Mouse (Mus musculus) spleen, adult 18-20 months (tissue): ENCODE results near the gene Pcsk1n.
"Not testable (repeated sequence)": the region's sequence is repeated elsewhere in the genome, so short reads cannot be mapped to it uniquely, and the experiment has no call there.

ENCODE experiments used
- DNase-seq, 2 experiments: peaks; one replicate each; pipeline ENCODE4 v3.0.0; 2022; ENCODE audit warnings: mixed read lengths in 2 of 2

Pcsk1n gene

DNA sequence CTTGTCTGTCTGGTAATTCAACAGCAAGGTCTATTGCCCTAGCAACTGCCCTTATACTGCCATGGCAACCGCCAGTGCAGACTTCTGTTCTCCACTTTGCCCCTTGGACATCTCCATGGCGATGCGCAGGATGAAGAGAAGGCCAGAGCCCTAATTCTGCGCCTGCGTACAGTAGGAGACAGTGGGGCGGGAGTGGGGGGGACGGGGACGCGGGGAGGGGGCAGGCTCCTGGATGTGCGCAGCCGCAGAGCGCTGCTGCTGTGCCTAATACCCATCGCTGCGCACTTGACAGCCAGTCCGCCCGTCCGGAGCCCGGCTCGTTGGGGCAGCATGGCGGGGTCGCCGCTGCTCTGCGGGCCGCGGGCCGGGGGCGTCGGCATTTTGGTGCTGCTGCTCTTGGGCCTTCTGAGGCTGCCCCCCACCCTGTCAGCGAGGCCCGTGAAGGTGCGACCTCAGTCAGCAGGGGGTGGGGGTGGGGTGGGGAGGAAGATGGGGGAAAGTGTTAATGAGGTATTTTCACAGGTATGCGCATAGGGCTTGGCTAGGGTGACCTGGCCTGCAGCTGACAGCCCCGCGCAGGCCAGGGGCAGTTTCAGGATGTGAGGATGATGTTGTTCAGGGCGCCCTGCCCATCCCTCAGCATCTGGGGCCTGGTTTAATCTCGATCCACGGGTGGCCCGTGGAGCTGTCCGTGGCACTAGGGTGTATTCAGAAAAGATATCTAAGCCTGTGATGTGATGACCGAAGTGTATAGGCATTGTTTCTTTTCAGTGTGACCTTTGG, at the start of gene Pcsk1n:
Gene Pcsk1n (plus strand): TSS at position 222 of the 783 bp plus-strand sequence.
- no peak for DNase-seq

DNA sequence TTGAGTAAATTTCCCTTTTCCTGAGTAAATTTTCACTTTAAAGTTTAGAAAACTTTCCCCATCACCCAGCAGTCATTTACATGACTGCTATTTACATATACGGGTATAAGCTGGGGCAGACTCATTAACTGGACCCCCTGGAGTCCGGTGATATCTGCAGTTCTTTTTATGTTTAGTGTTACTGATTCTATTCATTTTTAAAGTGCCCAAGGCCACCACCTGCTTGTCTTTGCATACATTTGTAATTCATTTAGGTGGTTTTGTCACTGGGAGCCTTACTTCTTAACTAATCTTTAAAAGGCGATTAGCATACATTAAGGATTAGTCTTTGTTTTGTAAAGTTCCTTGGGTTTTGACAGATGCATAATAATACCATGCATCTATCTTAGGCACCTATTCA, 49.8 kb upstream of the Pcsk1n start:
- DNase-seq: no peak

DNA sequence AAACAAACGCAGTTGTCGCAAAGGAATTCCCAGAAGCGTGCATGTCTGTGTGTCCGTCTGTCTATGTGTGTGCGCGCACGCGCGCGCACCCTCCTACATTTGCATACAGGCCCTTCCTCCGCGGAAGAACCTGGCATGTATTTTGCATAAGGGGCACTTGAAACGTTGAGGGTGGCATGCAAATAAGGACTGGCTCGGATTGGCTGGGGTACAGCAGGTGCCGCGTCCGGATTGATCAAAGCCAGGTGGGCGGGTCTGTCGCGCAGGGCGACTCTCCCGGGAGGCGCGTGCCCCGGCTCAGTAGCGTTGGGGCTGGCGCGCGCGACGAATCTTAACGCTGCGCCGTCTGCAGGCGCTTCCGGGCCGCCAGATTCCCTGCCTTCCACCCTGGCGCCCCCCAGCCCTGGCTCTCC, 41.6 kb upstream of the Pcsk1n start, which contains the start of gene Pim2:
Gene Pim2 (plus strand): TSS at position 256 of the 413 bp plus-strand sequence.
- peak; percentile 76 to 81 for DNase-seq

DNA sequence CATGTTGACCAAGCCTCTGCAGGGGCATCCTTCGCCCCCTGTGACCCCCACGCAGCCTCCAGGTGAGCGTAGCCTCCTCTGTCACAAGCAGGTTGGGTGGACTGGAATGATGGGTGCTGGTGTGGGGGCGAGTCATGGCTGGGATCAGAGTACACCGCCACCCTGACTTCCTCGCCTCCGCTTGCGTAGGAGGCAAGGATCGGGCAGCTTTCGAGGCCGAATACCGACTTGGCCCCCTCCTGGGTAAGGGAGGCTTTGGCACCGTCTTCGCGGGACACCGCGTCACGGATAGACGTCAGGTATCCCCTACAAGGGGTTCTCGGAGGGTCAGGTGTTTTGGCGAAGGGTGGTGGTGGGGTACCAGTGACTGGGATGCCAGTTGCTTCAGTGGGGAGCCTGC, 41.1 kb upstream of the Pcsk1n start:
- DNase-seq: peak in 1 of 2 experiments; percentile 25

DNA sequence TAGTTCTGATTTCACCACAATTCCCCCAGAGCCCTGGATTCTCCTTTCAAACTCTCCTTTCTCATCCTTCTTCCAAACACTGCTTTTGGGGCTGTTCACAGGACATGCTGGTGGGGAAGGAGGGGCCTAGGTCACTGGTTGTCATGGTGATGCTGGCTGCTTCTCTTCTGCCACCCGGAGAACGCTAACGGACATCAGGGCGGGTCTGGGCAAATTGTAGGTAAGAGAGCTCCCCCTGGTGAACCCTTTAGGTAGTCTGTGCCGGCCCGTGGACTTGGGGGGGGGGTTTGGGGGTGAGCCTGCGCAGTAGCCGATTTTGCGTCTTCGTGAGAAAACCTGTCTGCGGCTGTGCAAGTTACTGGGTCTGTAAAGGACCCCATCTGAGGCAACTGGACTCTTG, 39.8 kb upstream of the Pcsk1n start:
- DNase-seq: peak; percentile 51 to 60

DNA sequence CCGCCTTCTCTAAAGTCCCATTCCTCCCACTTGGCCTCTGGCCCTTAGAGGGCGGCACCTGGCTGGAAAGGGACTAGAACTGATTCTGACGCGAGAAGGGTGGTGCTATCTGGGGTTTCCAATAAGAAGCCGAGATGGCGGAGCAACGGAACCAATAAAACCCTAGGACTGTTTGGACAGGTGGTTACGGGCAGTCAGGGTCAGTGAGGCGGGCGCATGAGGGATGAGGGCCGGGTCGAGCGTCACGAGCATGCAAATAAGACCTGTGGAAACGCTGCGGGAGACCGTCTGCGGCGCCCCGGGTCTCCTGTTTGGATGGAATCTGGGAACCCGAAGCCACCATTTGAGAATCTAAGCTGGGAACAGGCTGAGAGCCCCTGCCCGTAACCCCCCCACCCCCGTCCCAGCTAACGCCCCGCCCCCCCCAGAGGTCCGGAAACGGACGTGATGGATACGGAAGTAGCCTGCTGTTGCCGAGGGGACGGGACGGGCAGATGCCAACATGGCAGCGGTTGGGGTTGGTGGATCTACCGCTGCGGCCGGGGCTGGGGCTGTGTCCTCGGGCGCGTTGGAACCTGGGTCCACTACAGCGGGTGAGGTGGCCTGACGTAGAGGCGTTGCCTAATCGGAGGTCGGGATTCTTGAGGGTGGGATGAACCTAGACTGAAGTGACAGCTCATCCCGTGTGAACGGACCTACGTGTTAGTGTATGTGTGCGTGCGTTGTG, 35.6 kb upstream of the Pcsk1n start, which contains the start of gene Slc35a2:
Gene Slc35a2 (plus strand): TSS at position 188 of the 727 bp plus-strand sequence.
- peak; percentile 57 to 68 for DNase-seq

DNA sequence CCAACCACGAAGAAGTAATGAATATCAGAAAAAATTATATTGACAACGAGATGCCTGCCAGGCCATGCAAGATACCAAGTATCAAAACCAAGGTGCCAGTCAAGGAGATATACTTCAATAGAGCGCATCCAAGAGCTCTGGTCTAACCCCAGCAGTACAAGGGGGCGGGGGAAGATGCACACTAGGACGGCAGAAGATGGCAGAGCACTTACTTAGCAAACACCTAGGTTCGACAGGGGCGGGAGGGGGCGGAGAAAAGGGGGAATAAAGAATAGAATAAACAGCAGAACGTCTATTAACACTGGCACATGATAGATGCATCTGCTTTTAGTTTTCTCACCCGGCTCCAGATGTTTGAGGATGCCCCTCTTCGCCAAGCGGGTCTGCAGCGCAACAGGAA, 21.4 kb upstream of the Pcsk1n start:
- DNase-seq: peak; percentile 17 to 20

DNA sequence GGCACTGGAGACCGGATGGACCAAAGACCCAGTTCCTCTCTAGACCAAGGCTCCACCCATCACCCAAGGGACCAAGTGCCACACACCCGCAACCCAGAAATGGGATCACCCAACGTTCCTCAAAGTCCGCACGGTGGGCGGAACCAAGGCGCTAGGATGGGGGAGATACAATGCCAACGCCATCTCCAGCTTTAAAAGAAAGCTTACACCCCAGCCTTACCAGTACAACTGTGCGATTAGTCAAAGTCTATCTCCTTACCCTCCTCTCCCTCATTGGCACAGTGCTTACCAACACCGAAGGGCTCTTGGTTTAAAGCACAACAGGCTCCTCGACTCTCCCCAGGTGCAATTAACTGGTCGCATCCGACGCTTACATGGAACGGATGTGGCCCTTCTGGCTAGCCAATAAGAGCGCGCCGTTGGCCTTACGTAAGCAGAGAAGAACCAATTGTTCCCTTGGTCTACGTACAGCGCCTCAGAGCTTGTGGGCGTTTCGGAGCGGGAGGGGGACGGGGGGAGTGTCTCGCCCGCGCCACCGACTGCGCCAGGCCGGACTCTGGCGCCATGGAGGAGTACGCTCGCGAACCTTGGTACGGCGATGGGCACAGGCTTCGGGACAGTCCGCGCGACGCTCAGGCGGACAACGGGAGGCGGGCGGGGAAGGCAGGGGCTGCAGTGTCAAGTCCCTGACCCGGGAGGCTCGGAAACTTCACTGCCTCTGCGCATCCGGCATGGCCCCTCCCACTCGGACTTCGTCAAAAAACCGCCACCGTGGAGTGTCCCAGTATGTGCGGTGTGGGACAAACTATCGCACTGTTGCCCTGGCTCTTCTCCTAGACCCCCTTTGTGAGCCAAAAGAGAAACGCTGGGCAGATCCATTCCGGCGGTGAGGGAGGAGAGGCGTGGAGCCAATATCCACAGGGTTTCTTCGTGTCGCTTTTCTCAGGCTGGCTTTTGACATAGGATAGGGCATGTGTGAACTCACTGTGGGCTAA, 20.4 kb upstream of the Pcsk1n start, which contains the start of the genes Pqbp1 and Timm17b:
Gene Pqbp1 (minus strand): TSS at position 390 of the 995 bp plus-strand sequence.
Gene Timm17b (plus strand): TSS at position 478 of the 995 bp plus-strand sequence.
- peak; percentile 74 to 78 for DNase-seq

DNA sequence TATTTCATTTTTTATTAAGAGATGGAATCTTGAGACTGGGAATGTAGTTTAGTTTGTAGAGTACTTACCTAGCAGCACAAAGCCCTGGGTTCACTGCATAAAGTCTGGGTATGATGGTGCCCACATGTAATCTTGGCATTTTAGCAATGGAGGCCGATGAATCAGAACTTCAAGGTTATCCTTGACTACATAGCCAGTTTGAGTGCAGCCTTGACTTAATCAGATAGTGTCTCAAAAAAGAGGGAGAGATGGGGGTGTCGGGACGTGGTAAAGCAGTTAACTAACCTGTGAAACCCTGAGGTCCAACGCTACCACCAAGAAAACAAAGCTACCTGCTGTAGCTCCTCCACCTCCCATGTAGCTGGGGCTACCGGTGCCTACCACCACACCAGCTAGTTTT, 15.2 kb upstream of the Pcsk1n start:
- no peak for DNase-seq

DNA sequence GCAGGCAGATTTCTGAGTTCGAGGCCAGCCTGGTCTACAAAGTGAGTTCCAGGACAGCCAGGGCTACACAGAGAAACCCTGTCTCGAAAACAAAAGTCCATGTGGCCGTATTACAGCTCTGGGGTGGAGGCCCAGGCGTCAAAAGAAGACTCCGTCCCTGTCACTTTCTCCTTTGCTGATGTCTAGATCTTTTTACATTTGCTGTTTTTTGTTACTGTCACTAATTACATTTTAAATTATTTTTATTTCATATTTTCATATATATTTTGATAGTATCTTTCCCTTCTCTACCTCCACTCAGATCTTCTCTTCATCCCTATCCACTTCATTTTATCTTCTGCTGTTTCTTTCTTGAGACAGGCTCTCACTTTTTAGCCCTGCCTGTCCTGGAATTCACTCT, 11.9 kb upstream of the Pcsk1n start, which contains the start of gene Gm10491:
Gene Gm10491 (minus strand): TSS at position 101 of the 400 bp plus-strand sequence.
- no peak for DNase-seq

DNA sequence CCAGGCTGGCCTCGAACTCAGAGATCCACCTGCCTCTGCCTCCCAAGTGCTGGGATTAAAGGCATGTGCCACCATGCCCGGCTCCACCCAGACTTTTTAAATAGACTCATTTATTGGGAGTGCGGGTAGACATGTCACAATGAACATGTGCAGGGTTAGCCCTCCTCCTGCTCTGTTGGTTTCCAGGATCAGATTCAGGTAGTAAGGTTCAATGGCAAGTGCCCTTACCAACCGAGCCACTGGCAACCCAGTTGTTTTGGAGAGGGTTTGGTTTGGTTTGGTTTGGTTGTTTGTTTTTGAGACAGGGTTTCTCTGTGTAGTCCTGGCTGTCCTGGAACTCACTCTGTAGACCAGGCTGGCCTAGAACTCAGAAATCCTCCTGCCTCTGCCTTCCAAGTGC, 10.4 kb upstream of the Pcsk1n start, which contains the start of gene Gm10490:
Gene Gm10490 (plus strand): TSS at position 301 of the 400 bp plus-strand sequence.
- DNase-seq: not testable (repeated sequence)

DNA sequence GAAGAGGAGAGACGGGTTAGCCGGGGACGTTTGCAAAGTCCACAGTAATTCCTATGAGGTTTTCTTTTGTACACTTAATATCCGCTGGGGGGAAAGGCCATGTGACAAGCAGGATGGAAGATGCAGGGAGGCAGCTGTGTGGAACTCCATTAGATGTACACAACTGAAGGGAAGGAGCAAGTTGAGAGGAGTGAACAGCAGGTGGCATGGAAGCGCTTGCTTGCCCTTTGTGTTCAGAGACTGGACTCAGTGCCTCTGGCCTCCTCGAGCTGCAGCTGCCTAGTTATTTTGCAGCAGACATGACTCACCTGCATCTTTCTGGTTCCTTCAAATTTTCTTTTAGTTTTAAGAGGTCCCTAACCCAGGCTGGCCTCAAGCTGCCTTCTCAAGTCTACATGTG, 9.1 kb upstream of the Pcsk1n start:
- DNase-seq: no peak

DNA sequence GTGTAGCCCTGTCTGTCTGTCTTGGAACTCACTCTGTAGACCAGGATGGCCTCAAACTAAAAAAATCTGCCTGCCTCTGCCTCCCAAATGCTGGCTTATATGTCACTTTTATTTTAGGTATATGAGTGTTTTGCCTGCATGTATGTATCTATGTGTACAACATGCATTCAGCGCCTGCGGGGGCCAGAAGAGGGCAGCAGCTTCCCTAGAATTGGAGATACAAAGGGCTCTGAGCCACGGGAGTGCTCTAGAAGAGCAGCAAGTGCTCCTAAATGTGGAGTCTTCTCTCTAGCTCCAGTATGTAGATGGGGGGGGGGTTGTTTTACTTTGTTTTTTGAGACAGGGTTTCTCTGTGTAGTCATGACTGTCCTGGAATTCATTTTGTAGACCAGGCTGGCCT, 4.0 kb upstream of the Pcsk1n start:
- DNase-seq: peak; percentile 7 to 20

DNA sequence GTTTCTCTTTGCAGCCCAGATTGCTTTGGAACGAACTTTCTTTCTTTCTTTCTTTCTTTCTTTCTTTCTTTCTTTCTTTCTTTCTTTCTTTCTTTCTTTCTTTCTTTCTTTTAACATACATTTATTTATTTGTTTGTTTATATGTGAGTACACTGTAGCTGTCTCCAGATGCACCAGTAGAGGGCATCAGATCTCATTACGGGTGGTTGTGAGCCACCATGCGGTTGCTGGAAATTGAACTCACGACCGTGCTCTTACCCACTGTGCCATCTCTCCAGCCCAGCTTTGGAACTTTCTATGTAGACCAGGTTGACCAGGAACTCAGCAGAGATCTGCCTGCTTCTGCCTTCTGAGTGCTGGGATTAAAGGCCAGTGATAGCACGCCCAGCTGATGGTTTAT, 1.7 kb upstream of the Pcsk1n start:
- DNase-seq: not testable (repeated sequence)

DNA sequence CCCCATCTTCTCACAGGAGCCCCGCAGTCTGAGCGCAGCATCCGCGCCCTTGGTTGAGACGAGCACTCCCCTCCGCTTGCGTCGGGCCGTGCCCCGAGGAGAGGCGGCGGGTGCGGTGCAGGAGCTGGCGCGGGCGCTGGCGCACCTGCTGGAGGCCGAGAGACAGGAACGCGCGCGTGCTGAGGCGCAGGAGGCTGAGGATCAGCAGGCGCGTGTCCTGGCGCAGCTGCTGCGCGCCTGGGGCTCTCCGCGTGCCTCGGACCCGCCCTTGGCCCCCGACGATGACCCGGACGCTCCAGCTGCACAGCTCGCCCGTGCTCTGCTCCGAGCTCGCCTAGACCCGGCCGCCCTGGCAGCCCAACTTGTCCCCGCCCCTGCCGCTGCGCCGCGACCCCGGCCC, 2.4 kb downstream of the Pcsk1n start:
- no peak for DNase-seq

DNA sequence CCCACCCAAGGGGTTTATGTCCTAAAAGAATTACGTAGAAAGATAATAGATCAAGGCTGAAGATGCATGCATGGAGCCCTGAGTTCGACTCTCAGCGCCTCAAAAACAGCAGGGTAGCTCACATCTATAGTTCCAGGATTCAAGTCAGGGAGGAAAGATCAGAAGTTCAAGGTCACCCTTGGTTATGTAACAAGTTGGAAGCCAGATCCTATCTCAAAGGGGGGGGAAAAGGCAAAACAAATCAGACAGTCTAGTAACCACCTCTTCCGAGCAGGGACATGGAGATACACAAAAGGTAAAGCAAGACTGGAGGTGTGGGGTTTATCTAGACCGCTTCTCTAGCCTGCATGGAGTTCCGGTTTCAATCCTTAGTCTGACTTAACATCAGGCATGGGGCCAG, 6.6 kb downstream of the Pcsk1n start:
- DNase-seq: no peak

DNA sequence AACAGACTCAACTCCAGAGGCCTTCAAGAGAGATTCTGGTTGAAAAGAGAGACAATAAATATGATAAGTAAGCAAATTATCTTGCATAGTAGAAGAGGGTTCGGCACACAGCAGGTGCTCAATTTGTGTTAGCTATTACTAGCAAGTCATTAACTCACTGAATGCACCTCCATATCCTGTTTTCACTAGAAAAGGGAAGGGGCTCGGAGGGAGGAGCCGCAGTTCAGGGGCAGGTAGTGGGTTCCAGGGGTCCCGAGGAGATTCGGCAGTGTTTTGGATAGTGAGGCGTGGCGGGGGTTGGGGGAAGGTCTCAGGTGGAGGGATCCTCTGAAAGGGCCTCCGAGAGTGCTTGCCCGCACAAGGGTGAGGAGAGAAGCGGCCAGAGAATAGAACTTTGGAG, 7.5 kb downstream of the Pcsk1n start:
- DNase-seq: no peak

DNA sequence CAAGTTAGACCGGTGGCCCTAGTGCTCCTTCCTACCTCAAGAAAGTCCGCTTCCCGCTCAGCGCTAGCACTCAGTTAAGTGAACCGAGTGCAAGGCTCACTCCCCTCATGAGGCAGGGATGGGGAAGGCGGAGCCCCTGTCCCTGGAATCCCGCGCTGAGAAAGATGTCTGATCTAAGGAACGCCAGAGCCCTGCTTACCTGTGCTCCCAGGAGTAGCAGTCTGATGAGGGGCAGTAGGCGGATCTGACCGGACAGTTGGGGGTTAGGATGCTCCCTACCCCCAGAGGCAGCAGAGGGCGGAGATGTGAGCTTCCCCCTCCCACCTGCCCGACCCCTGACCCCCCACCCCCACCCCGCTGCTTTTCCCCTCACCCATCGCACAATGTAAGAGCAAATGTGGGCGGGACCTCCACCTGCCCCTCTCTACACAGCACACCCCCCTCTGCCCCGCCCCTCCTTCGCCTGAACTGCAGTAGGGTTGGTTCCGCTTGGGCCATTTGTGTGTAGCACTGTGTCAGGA, 8.7 kb downstream of the Pcsk1n start, which contains the start of gene Eras:
Gene Eras (minus strand): TSS at position 338 of the 521 bp plus-strand sequence.
- no peak for DNase-seq

DNA sequence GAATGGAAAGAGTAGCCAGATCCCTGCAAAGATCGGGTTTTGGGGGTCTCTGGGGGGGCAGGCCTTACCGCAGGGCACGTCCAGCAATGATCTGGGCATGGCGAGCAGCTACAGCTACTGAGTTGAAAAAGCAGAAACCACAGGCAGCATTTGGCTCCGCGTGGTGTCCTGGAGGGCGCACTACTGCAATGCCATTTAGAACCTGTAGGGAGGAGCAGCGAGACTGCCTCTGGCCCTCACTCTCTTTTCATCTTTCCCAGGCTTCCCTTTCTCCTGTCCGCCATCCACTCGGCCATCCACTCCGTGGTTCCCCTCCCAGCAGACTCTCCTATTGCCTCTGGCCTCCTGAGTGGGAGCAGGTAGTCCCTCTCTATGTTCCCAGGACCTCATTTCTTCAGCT, 17.3 kb downstream of the Pcsk1n start:
- DNase-seq: no peak

DNA sequence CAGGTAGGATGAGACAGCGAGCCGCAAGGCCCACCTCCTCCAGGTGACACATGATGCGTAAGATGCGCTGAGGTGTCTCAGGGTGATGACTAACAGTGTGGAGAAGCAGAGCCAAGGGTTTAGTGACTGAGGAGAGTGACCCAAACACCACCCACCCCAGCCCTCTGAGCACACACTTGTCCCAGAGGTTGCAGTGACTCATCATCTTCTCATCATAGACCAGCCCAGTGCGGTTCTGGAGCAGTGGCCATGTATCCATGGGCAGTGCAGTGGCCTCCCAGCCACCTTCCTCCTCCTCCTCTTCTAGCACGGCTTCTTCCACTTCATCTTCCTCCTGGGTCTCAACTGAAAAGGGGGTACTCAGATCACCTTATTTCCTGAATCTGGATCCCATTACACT, 18.0 kb downstream of the Pcsk1n start:
- no peak for DNase-seq

DNA sequence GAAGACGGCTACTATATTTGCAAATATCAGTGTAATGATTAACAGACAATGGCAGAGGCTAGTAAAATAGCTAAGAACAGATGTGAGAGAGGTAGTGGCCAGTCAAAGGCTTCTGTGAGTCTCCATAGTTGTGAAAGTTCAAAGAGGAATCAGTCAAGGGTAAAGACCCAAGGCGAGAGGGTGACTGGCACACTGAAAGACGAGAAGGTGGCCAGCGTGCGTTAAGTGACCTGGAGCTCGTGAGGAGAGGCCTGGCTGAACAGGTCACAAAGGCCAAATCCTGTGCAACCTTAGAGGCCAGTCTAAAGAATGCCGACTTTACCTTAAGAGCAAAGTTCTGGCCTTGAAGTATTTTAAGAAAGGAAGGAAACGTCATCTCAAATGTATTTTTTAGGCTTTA, 26.0 kb downstream of the Pcsk1n start:
- no peak for DNase-seq
